Mouse (Mus musculus) brown adipose tissue, adult 24 weeks (tissue): ENCODE results near the gene Olfr617. TPM values are rescaled to one million over a fixed set of nuclear protein-coding genes. Genes with fewer than 3 reads are reported as not detected.
"Not testable (repeated sequence)": the region's sequence is repeated elsewhere in the genome, so short reads cannot be mapped to it uniquely, and the experiment has no call there.

Source experiments
- H3K27ac ChIP-seq: fragments of 200-500 bp; replicated peaks from 2 replicates; pipeline ENCODE4 v1.5.1; 2012; ENCODE audit warnings: low read depth, mild to moderate bottlenecking, low read length
- H3K4me1 ChIP-seq: fragments of 200-500 bp; 2 replicates; pipeline ENCODE4 v1.6.1; 2012; ENCODE audit warnings: low read length, mixed read lengths; ENCODE audit not compliant: control insufficient read depth, insufficient read depth, insufficient read length
- H3K4me3 ChIP-seq: fragments of 200-500 bp; 2 replicates; pipeline ENCODE4 v1.5.1; 2012; ENCODE audit warnings: low read depth, mild to moderate bottlenecking, low read length, moderate library complexity; ENCODE audit not compliant: insufficient read depth
- polyA plus RNA-seq: library from polyadenylated mRNA; stranded (reverse); fragments of >200 nt; gene quantifications from 2 replicates; pipeline ENCODE4 v1.2.4, GENCODE M21; 2012; ENCODE audit not compliant: missing spikeins, insufficient read depth, insufficient read length

Olfr617 gene
- polyA plus RNA-seq: not detected in 2 replicates

DNA sequence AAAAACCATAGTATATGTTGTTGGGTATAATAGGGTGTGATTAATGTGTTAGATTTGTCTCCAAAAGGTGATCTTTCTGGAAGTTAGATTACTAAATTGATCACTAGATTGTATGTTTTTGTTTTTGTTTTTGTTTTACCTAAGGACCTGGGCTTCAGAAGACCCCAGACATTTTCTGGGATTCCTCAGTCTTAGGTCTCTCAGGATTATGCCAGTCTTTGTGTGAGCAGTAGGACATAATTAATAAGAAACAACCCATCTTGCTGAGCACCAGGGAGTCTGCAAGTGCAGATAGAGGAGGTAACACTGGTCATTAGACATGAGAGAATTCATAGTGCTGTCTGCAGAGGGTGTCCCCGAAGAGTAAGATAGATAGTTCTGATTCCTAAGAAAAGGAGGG is at the start of gene Olfr617:
Gene Olfr617 (plus strand): TSS at position 301 of the 400 bp plus-strand sequence.
- Histone ChIP-seq H3K27ac (no peak within 1 kb of the TSS), H3K4me1 (no peaks in the 10 kb centered on the region), H3K4me3 (no peak within 1 kb of the TSS)

GRCm38 (mm10) chr7:103542617-103543016 is 30.2 kb upstream of the Olfr617 start, which contains the start of gene Olfr612:
Gene Olfr612, minus strand, starts transcription at chr7:103542717.
- not testable (repeated sequence) for H3K27ac ChIP-seq, H3K4me1 ChIP-seq, H3K4me3 ChIP-seq

GRCm38 (mm10) chr7:103547774-103548173 is 25.1 kb upstream of the Olfr617 start, which contains the start of gene Olfr613:
Gene Olfr613, plus strand, starts transcription at chr7:103548074.
- no peaks in the 10 kb centered on the region for H3K4me1 ChIP-seq
- no peak within 1 kb of the TSS for H3K27ac ChIP-seq
- no peak within 1 kb of the TSS for H3K4me3 ChIP-seq

- Histone ChIP-seq H3K4me3 (no peak within 1 kb of the TSS), H3K27ac (no peak within 1 kb of the TSS), H3K4me1 (no peaks in the 10 kb centered on the region)
Observed at GRCm38 (mm10) chr7:103555779-103556178, 17.1 kb upstream of the Olfr617 start, which contains the start of gene Olfr615. Gene Olfr615, plus strand, starts transcription at chr7:103556079.

- Histone ChIP-seq H3K27ac (no peak within 1 kb of the TSS), H3K4me3 (no peak within 1 kb of the TSS), H3K4me1 (no peaks in the 10 kb centered on the region)
Observed at GRCm38 (mm10) chr7:103569043-103569442, 3.8 kb upstream of the Olfr617 start, which contains the start of gene Olfr616. Gene Olfr616, minus strand, starts transcription at chr7:103569143.

GRCm38 (mm10) chr7:103589803-103590202 is 16.9 kb downstream of the Olfr617 start, which contains the start of gene Olfr618:
Gene Olfr618, plus strand, starts transcription at chr7:103590103.
- Histone ChIP-seq H3K4me3 (no peak within 1 kb of the TSS), H3K4me1 (no peaks in the 10 kb centered on the region), H3K27ac (no peak within 1 kb of the TSS)

DNA sequence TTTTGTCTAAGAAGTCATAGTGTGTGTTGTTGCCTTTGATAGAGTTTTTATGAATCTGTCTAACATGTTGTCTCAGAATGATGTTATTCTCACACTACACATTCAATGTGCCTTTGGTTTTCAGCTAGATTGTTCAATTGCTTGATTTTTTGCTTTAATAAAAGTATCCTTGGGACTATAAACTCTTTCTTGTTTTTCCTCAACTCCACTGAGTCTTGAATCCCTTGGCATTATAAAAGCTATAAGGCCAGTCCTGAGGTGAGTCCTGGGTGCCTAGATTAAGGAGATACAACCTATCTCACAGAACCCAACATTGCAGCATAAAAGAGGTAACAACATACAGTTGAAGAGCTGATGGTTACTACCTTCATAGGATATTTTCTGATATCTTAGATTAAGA is 27.4 kb downstream of the Olfr617 start, which contains the start of gene Olfr619:
Gene Olfr619 (plus strand): TSS at position 301 of the 400 bp plus-strand sequence.
- no peak within 1 kb of the TSS for H3K27ac ChIP-seq
- H3K4me3 ChIP-seq: no peak within 1 kb of the TSS
- H3K4me1 ChIP-seq: no peaks in the 10 kb centered on the region

GRCm38 (mm10) chr7:103607425-103607824 is 34.6 kb downstream of the Olfr617 start:
- Histone ChIP-seq H3K4me3 (no peak overlapping the region), H3K4me1 (no peaks in the 10 kb centered on the region), H3K27ac (no peak overlapping the region)

GRCm38 (mm10) chr7:103612434-103612833 is 39.6 kb downstream of the Olfr617 start, which contains the start of gene Olfr620:
Gene Olfr620, minus strand, starts transcription at chr7:103612534.
- no peak within 1 kb of the TSS for H3K27ac ChIP-seq
- H3K4me3 ChIP-seq: no peak within 1 kb of the TSS
- H3K4me1 ChIP-seq: no peaks in the 10 kb centered on the region

Other genes starting within 250 kb of the Olfr617 start
- gene Olfr598, start 249.5 kb upstream of the Olfr617 start, polyA plus RNA-seq: not detected in 2 replicates
- gene Olfr599, start 237.1 kb upstream of the Olfr617 start, polyA plus RNA-seq: not detected in 2 replicates
- gene Olfr600, start 223.4 kb upstream of the Olfr617 start, polyA plus RNA-seq: not detected in 2 replicates
- gene Olfr601, start 210.4 kb upstream of the Olfr617 start, polyA plus RNA-seq: not detected in 2 replicates
- gene Olfr603, start 186.9 kb upstream of the Olfr617 start, polyA plus RNA-seq: not detected in 2 replicates
- gene Usp17lc, start 158.0 kb upstream of the Olfr617 start, polyA plus RNA-seq: not detected in 2 replicates
- gene Olfr605, start 127.6 kb upstream of the Olfr617 start, polyA plus RNA-seq: not detected in 2 replicates
- gene Olfr606, start 124.0 kb upstream of the Olfr617 start, polyA plus RNA-seq: not detected in 2 replicates
- gene Olfr607, start 108.9 kb upstream of the Olfr617 start, polyA plus RNA-seq: not detected in 2 replicates
- not detected in 2 replicates for gene Olfr608, start 103.2 kb upstream of the Olfr617 start, polyA plus RNA-seq
- not detected in 2 replicates for gene Olfr609, start 75.0 kb upstream of the Olfr617 start, polyA plus RNA-seq
- not detected in 2 replicates for gene Olfr610, start 60.9 kb upstream of the Olfr617 start, polyA plus RNA-seq
- gene Olfr611, start 52.2 kb upstream of the Olfr617 start, polyA plus RNA-seq: not detected in 2 replicates
- gene Olfr612, start 30.3 kb upstream of the Olfr617 start, polyA plus RNA-seq: not detected in 2 replicates
- gene Olfr613, start 25.0 kb upstream of the Olfr617 start, polyA plus RNA-seq: not detected in 2 replicates
- not detected in 2 replicates for gene Olfr615, start 17.0 kb upstream of the Olfr617 start, polyA plus RNA-seq
- gene Olfr616, start 3.9 kb upstream of the Olfr617 start, polyA plus RNA-seq: not detected in 2 replicates
- not detected in 2 replicates for gene Olfr618, start 17.0 kb downstream of the Olfr617 start, polyA plus RNA-seq
- gene Olfr619, start 27.5 kb downstream of the Olfr617 start, polyA plus RNA-seq: not detected in 2 replicates
- gene Olfr620, start 39.5 kb downstream of the Olfr617 start, polyA plus RNA-seq: not detected in 2 replicates
- not detected in 2 replicates for gene Olfr622, start 69.6 kb downstream of the Olfr617 start, polyA plus RNA-seq
- not detected in 2 replicates for gene Olfr623, start 90.6 kb downstream of the Olfr617 start, polyA plus RNA-seq
- gene Olfr624, start 98.1 kb downstream of the Olfr617 start, polyA plus RNA-seq: not detected in 2 replicates
- not detected in 2 replicates for gene Olfr625-ps1, start 109.7 kb downstream of the Olfr617 start, polyA plus RNA-seq
- gene Olfr243, start 141.6 kb downstream of the Olfr617 start, polyA plus RNA-seq: not detected in 2 replicates
- gene Olfr628, start 157.3 kb downstream of the Olfr617 start, polyA plus RNA-seq: not detected in 2 replicates
- not detected in 2 replicates for gene Olfr629, start 171.9 kb downstream of the Olfr617 start, polyA plus RNA-seq
- gene Olfr630, start 184.3 kb downstream of the Olfr617 start, polyA plus RNA-seq: not detected in 2 replicates
- not detected in 2 replicates for gene Olfr69, start 198.5 kb downstream of the Olfr617 start, polyA plus RNA-seq
- gene Olfr68, start 206.6 kb downstream of the Olfr617 start, polyA plus RNA-seq: not detected in 2 replicates
- gene Olfr67, start 218.8 kb downstream of the Olfr617 start, polyA plus RNA-seq: not detected in 2 replicates
- 87.6 and 749 TPM in 2 replicates for gene Hbb-bt, start 240.9 kb downstream of the Olfr617 start, polyA plus RNA-seq